Mouse (Mus musculus): ENCODE data around the gene Snrpg. TPM values are rescaled to one million over a fixed set of nuclear protein-coding genes. Genes with fewer than 3 reads are reported as not detected.

The Snrpg gene
- polyA plus RNA-seq, 1 experiment, result 60.7 TPM

GRCm38 (mm10) chr6:86403728-86404099 is 32.6 kb downstream of the Snrpg start:
- no peak for TF ChIP-seq CTCF (IDR thresholded peaks at IDR 0.05; ENCODE audit: extremely low read depth, insufficient read depth, insufficient read length, insufficient replicate concordance)
- no peak for TF ChIP-seq POLR2A (IDR thresholded peaks at IDR 0.05; ENCODE audit: low read depth, low read length)
- Histone ChIP-seq H3K27me3 (ENCODE audit: control insufficient read depth, insufficient read depth, low read length) (no peaks in the 10 kb centered on the region), H3K4me3 (ENCODE audit: extremely low read depth, insufficient read depth, insufficient read length) (peak overlapping the region; percentile 27), H3K4me1 (ENCODE audit: control insufficient read depth, insufficient read depth, insufficient read length) (peaks cover 3% of the 10 kb centered on the region; the same call in 1 of the 2 replicates), H3K36me3 (ENCODE audit: control insufficient read depth, insufficient read depth, low read length) (peaks cover 3% of the 10 kb centered on the region; the same call in 1 of the 2 replicates), H3K27ac (ENCODE audit: insufficient read depth, low read length) (no peak overlapping the region)
- peak in 1 of 2 experiments; percentile 76 for DNase-seq (ENCODE audit: low read depth in 1 of 2, low spot score in 2 of 2)
- WGBS, result 1% methylated on average over 15 of the region's 15 CpGs

DNA sequence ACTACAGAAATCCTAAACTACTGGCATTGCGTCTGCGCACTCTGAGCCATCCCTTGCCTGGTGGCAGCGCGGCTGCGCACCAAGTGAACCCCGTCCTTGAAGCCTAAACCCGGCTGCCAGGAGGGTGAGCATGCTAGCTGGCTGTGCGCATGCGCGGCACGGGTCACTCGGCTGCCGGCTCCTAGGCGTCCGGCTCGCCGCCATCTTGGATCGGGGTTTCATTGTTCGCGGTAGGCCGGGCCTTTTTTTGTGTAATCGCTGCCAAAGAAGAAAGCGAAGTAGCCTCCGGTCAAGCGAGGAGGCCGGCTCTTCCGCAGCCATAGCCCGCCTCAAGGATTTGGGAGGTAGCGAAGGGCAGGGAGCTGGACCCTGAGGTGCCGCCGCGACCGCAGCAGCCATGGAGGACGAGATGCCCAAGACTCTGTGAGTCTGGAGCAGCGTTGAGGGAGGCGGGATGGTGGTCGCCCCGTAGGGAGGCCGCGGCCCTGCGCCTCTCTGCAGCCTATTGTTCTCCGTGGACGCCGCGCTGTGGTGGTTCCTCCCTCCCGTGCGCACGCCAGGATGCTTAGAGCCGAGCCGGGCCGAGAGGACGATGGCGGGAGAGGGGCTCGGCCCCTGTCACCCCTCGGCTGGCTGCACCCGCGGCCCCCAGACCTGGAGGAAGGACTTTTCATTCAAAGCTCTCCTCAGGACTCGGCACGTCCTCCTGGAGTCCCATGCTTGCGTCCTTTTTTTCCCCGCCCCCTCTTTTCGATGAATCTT is 33.2 kb downstream of the Snrpg start, which contains the start of gene Tia1:
Tia1 (plus strand) TSS at position 120 of the 762 bp plus-strand sequence.
- Histone ChIP-seq H3K27me3 (ENCODE audit: control insufficient read depth, insufficient read depth, low read length) (no peaks in the 10 kb centered on the region), H3K4me3 (ENCODE audit: extremely low read depth, insufficient read depth, insufficient read length) (peak within 1 kb of the TSS; percentile 88), H3K27ac (ENCODE audit: insufficient read depth, low read length) (peak within 1 kb of the TSS; percentile 90), H3K4me1 (ENCODE audit: control insufficient read depth, insufficient read depth, insufficient read length) (peaks cover 3% of the 10 kb centered on the region; the same call in 1 of the 2 replicates), H3K36me3 (ENCODE audit: control insufficient read depth, insufficient read depth, low read length) (peaks cover 3% of the 10 kb centered on the region; the same call in 1 of the 2 replicates)
- WGBS, result under 1% methylated on average over 61 of the region's 62 CpGs
- DNase-seq (ENCODE audit: low read depth in 1 of 2, low spot score in 2 of 2), result peak; percentile 93 to 95
- no peak for TF ChIP-seq CTCF (IDR thresholded peaks at IDR 0.05; ENCODE audit: extremely low read depth, insufficient read depth, insufficient read length, insufficient replicate concordance)
- TF ChIP-seq POLR2A (IDR thresholded peaks at IDR 0.05; ENCODE audit: low read depth, low read length), result no peak

- H3K4me3 ChIP-seq (ENCODE audit: extremely low read depth, insufficient read depth, insufficient read length), result peak overlapping the region; percentile 88
- no peak overlapping the region; the same call in 1 of the 2 replicates for H3K27ac ChIP-seq (ENCODE audit: insufficient read depth, low read length)
- H3K36me3 ChIP-seq (ENCODE audit: control insufficient read depth, insufficient read depth, low read length), result peaks cover 3% of the 10 kb centered on the region; the same call in 1 of the 2 replicates
- no peak for DNase-seq (ENCODE audit: low read depth in 1 of 2, low spot score in 2 of 2)
- H3K4me1 ChIP-seq (ENCODE audit: control insufficient read depth, insufficient read depth, insufficient read length), result peaks cover 3% of the 10 kb centered on the region; the same call in 1 of the 2 replicates
- WGBS, result under 1% methylated on average over 11 of the region's 11 CpGs
- H3K27me3 ChIP-seq (ENCODE audit: control insufficient read depth, insufficient read depth, low read length), result no peaks in the 10 kb centered on the region
- TF ChIP-seq POLR2A (IDR thresholded peaks at IDR 0.05; ENCODE audit: low read depth, low read length) (no peak), CTCF (IDR thresholded peaks at IDR 0.05; ENCODE audit: extremely low read depth, insufficient read depth, insufficient read length, insufficient replicate concordance) (no peak)
Measured at GRCm38 (mm10) chr6:86404996-86405395, 33.9 kb downstream of the Snrpg start.

DNA sequence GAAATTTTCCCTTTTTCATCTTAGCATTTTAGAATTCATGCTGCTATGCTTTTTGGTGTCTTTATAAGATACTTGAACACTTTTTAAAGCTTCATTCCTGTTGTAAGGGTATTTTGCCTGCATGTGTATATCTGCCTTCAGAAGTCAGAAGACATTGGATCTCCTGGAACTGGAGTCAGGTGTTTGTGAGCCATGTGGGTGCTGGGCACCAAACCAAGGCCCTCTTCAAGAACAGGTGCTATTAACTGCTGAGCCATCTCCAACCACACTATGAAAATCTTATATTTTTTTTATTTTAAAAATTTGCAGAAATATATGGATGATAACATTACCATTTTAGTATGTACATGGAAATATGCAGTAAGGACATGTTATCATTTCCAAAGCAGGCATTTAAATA is 35.2 kb downstream of the Snrpg start:
- no peak overlapping the region for H3K27ac ChIP-seq (ENCODE audit: insufficient read depth, low read length)
- peaks cover 3% of the 10 kb centered on the region; the same call in 1 of the 2 replicates for H3K4me1 ChIP-seq (ENCODE audit: control insufficient read depth, insufficient read depth, insufficient read length)
- DNase-seq (ENCODE audit: low read depth in 1 of 2, low spot score in 2 of 2), result no peak
- TF ChIP-seq POLR2A (IDR thresholded peaks at IDR 0.05; ENCODE audit: low read depth, low read length) (no peak), CTCF (IDR thresholded peaks at IDR 0.05; ENCODE audit: extremely low read depth, insufficient read depth, insufficient read length, insufficient replicate concordance) (no peak)
- H3K27me3 ChIP-seq (ENCODE audit: control insufficient read depth, insufficient read depth, low read length), result no peaks in the 10 kb centered on the region
- no peak overlapping the region for H3K4me3 ChIP-seq (ENCODE audit: extremely low read depth, insufficient read depth, insufficient read length)
- H3K36me3 ChIP-seq (ENCODE audit: control insufficient read depth, insufficient read depth, low read length), result peaks cover 3% of the 10 kb centered on the region; the same call in 1 of the 2 replicates

DNA sequence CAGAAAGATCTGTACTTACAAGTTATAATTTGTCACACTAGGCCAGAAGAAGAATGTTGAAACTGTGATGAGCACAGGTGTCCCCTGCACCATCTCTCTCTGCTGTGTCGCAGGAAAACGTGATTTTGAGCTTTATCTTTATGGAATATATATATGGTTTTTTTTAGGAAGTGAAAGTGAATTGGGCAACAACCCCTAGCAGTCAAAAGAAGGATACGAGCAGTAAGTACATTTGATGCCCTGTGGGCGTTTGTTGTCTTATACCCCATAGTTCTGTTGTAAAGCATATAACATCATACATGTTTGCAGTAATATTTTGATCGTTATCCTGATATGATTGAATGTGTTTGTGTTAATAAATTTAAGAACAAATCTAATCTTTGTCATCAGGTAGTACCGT is 47.6 kb downstream of the Snrpg start:
- Histone ChIP-seq H3K27me3 (ENCODE audit: control insufficient read depth, insufficient read depth, low read length) (no peaks in the 10 kb centered on the region), H3K4me3 (ENCODE audit: extremely low read depth, insufficient read depth, insufficient read length) (no peak overlapping the region), H3K27ac (ENCODE audit: insufficient read depth, low read length) (no peak overlapping the region), H3K4me1 (ENCODE audit: control insufficient read depth, insufficient read depth, insufficient read length) (no peaks in the 10 kb centered on the region), H3K36me3 (ENCODE audit: control insufficient read depth, insufficient read depth, low read length) (peaks cover 33% of the 10 kb centered on the region)
- 64% methylated on average over 6 of the region's 6 CpGs for WGBS
- TF ChIP-seq POLR2A (IDR thresholded peaks at IDR 0.05; ENCODE audit: low read depth, low read length), result no peak
- TF ChIP-seq CTCF (IDR thresholded peaks at IDR 0.05; ENCODE audit: extremely low read depth, insufficient read depth, insufficient read length, insufficient replicate concordance), result no peak
- DNase-seq (ENCODE audit: low read depth in 1 of 2, low spot score in 2 of 2), result no peak

DNA sequence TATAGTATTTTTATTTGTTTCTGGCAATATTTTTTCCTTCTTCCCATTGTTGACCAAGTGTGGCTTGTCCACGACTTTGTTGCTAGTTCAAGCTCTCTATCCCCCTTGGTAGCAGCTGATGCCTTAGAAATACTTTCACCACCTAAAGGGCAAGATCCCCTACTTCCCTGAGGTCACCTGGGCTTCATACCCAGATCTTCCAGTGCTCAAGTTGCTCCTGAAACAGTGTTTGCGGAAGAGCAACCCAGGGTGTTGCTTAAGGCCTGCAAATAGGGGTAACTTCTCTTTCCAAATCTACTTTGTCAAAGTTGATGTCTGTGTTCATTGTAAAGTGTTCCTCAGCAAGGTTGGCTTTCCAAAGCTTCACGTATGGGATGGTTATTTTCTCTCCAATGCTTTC is 48.1 kb downstream of the Snrpg start:
- Histone ChIP-seq H3K4me1 (ENCODE audit: control insufficient read depth, insufficient read depth, insufficient read length) (no peaks in the 10 kb centered on the region), H3K36me3 (ENCODE audit: control insufficient read depth, insufficient read depth, low read length) (peaks cover 35% of the 10 kb centered on the region), H3K27ac (ENCODE audit: insufficient read depth, low read length) (no peak overlapping the region), H3K4me3 (ENCODE audit: extremely low read depth, insufficient read depth, insufficient read length) (no peak overlapping the region), H3K27me3 (ENCODE audit: control insufficient read depth, insufficient read depth, low read length) (no peaks in the 10 kb centered on the region)
- no peak for DNase-seq (ENCODE audit: low read depth in 1 of 2, low spot score in 2 of 2)
- TF ChIP-seq POLR2A (IDR thresholded peaks at IDR 0.05; ENCODE audit: low read depth, low read length) (no peak), CTCF (IDR thresholded peaks at IDR 0.05; ENCODE audit: extremely low read depth, insufficient read depth, insufficient read length, insufficient replicate concordance) (no peak)
- 90% methylated on average over 3 of the region's 3 CpGs for WGBS

DNA sequence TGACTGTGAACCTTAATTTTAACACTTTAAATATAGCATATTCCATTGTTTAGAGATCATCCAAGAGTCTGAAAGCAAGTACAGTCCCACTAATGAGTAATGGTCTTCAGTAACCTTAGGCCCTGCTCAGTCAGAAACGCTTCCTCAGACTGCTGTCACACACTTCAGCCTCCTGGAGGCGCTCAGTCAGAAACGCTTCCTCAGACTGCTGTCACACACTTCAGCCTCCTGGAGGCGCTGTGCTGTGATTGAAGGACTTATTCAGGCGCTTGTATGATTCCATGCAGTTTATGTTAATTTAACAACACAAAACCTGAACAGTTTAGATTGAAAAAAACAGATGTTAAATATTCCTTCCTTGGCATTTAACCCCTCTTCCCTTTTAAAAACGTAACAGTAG is 49.4 kb downstream of the Snrpg start:
- TF ChIP-seq POLR2A (IDR thresholded peaks at IDR 0.05; ENCODE audit: low read depth, low read length), result no peak
- peak; percentile 3; the same call in 1 of the 2 replicates for TF ChIP-seq CTCF (IDR thresholded peaks at IDR 0.05; ENCODE audit: extremely low read depth, insufficient read depth, insufficient read length, insufficient replicate concordance)
- H3K4me3 ChIP-seq (ENCODE audit: extremely low read depth, insufficient read depth, insufficient read length), result no peak overlapping the region
- H3K27me3 ChIP-seq (ENCODE audit: control insufficient read depth, insufficient read depth, low read length), result no peaks in the 10 kb centered on the region
- WGBS, result 93% methylated on average over 6 of the region's 6 CpGs
- peaks cover 38% of the 10 kb centered on the region for H3K36me3 ChIP-seq (ENCODE audit: control insufficient read depth, insufficient read depth, low read length)
- DNase-seq (ENCODE audit: low read depth in 1 of 2, low spot score in 2 of 2), result no peak
- H3K4me1 ChIP-seq (ENCODE audit: control insufficient read depth, insufficient read depth, insufficient read length), result no peaks in the 10 kb centered on the region
- no peak overlapping the region for H3K27ac ChIP-seq (ENCODE audit: insufficient read depth, low read length)
